Comparison of ENCODE assay signal across 28 mouse cellular contexts in genomic region chr11:114563172-114563571, GRCm38 (mm10).
DNase-seq lines count a peak whose midpoint lies in the region; ATAC-seq and TF ChIP-seq lines count a peak whose summit lies in the region.
"Had no signal": no experiment of that assay in that cellular context is flagged by ENCODE, and none has a peak within 500 bp of the region (broad histone marks: within the 10 kb centered on the region; RNA-seq: fewer than 3 reads in every experiment).

No protein-coding gene starts in this region.

- H3K4me2 ChIP-seq in forebrain, postnatal 0 days (ENCODE audit: low read depth) = no peak overlapping the region
- H3K4me2 ChIP-seq in forebrain, embryonic 12.5 days = no peak overlapping the region
- H3K4me2 ChIP-seq: heart, embryonic 11.5 days; hindbrain, embryonic 15.5 days; intestine, embryonic 15.5 days; limb, embryonic 15.5 days; liver, embryonic 13.5 days; midbrain, embryonic 12.5 days; neural tube, embryonic 13.5 days had no signal

- no peak overlapping the region for H3K9ac ChIP-seq in forebrain, postnatal 0 days
- no peak overlapping the region for H3K9ac ChIP-seq in forebrain, embryonic 12.5 days
- H3K9ac ChIP-seq: hindbrain, embryonic 15.5 days; intestine, embryonic 15.5 days; limb, embryonic 15.5 days; liver, embryonic 13.5 days; midbrain, embryonic 12.5 days; neural tube, embryonic 13.5 days had no signal

- peak overlapping the region; percentile 21; the same call in 1 of the 2 replicates for H3K27ac ChIP-seq in forebrain, postnatal 0 days (ENCODE audit: low read depth, low read length)
- H3K27ac ChIP-seq in forebrain, embryonic 12.5 days = no peak overlapping the region
- H3K27ac ChIP-seq in olfactory bulb, adult 2 months (ENCODE audit: insufficient read depth, low read depth, low read length) = peak overlapping the region; percentile 85
- H3K27ac ChIP-seq: hindbrain, embryonic 15.5 days; intestine, embryonic 15.5 days; kidney, postnatal 0 days; limb, embryonic 15.5 days; liver, embryonic 13.5 days; midbrain, embryonic 12.5 days; neural tube, embryonic 13.5 days had no signal

- H3K4me1 ChIP-seq in forebrain, postnatal 0 days (ENCODE audit: insufficient read depth) = 0 out of 2 replicates have a peak, but pooled peaks cover 5% of the 10 kb centered on the region
- peaks cover 32% of the 10 kb centered on the region for H3K4me1 ChIP-seq in forebrain, embryonic 12.5 days
- peaks cover 44% of the 10 kb centered on the region for H3K4me1 ChIP-seq in olfactory bulb, adult 2 months (ENCODE audit: control insufficient read depth, insufficient read depth, low read length)

- WGBS in forebrain, postnatal 0 days = 51% methylated on average over 9 of the region's 9 CpGs
- 85% methylated on average over 9 of the region's 9 CpGs for WGBS in forebrain, embryonic 12.5 days
- 45% methylated on average over 9 of the region's 9 CpGs for WGBS in olfactory bulb, adult 2 months

- peaks cover 3% of the 10 kb centered on the region; the same call in 1 of the 2 replicates for H3K9me3 ChIP-seq in forebrain, postnatal 0 days (ENCODE audit: low read length)
- peaks cover 6% of the 10 kb centered on the region; the same call in 1 of the 2 replicates for H3K9me3 ChIP-seq in forebrain, embryonic 12.5 days
- H3K9me3 ChIP-seq: hindbrain, embryonic 15.5 days; intestine, embryonic 15.5 days; limb, embryonic 15.5 days had no signal

- peak; percentile 48 for DNase-seq in forebrain, postnatal 0 days
- peak; percentile 15 for DNase-seq in layer of hippocampus, adult 11-12 months (ENCODE audit: low spot score)
- DNase-seq in layer of hippocampus, adult 9-10 months (ENCODE audit: low spot score) = no peak
- peak; percentile 39 for DNase-seq in brain, embryonic 14.5 days (ENCODE audit: low read depth)
- DNase-seq: adrenal gland, postnatal 25 days; B cell, adult 2 months; cerebellum, adult 2 months; cerebellum, postnatal 25 days; gastrocnemius, postnatal 25 days; heart, adult 11 months; heart, postnatal 36 days; kidney, adult 8-10 months; kidney, postnatal 4 days; left cerebral cortex, postnatal 4 days; liver, embryonic 13.5 days; lung, adult 18-20 months; lung, postnatal 4 days had no signal

- H3K27me3 ChIP-seq in forebrain, postnatal 0 days (ENCODE audit: insufficient read depth, low read length) = peaks cover under 1% of the 10 kb centered on the region; the same call in 1 of the 2 replicates
- peaks cover 18% of the 10 kb centered on the region for H3K27me3 ChIP-seq in forebrain, embryonic 12.5 days
- H3K27me3 ChIP-seq: hindbrain, embryonic 15.5 days had no signal

- H3K36me3 ChIP-seq in forebrain, postnatal 0 days (ENCODE audit: insufficient read depth) = no peaks in the 10 kb centered on the region
- H3K36me3 ChIP-seq in forebrain, embryonic 12.5 days (replicated peaks) = no peaks in the 10 kb centered on the region
- H3K36me3 ChIP-seq: hindbrain, embryonic 15.5 days; intestine, embryonic 15.5 days; limb, embryonic 15.5 days; liver, embryonic 13.5 days; midbrain, embryonic 12.5 days; neural tube, embryonic 13.5 days had no signal

- ATAC-seq in forebrain, postnatal 0 days = peak; percentile 78
- ATAC-seq in forebrain, embryonic 12.5 days (ENCODE audit: low FRiP score) = no peak
- ATAC-seq: intestine, embryonic 15.5 days; lung, postnatal 0 days had no signal

- H3K4me3 ChIP-seq in forebrain, postnatal 0 days (ENCODE audit: low read depth, low read length) = no peak overlapping the region
- no peak overlapping the region for H3K4me3 ChIP-seq in forebrain, embryonic 12.5 days (replicated peaks)
- H3K4me3 ChIP-seq in olfactory bulb, adult 2 months (ENCODE audit: insufficient read depth, low read depth, low read length) = no peak overlapping the region
- H3K4me3 ChIP-seq: hindbrain, embryonic 15.5 days; intestine, embryonic 15.5 days; limb, embryonic 15.5 days; liver, embryonic 13.5 days; megakaryocyte, embryonic 14.5 days; midbrain, embryonic 12.5 days; neural tube, embryonic 13.5 days had no signal

- no peak for TF ChIP-seq CTCF in forebrain, postnatal 0 days (IDR thresholded peaks at IDR 0.05; ENCODE audit: low read depth)
- no peak for TF ChIP-seq CTCF in brain, embryonic 14.5 days (IDR thresholded peaks at IDR 0.05; ENCODE audit: borderline replicate concordance, extremely low read depth, insufficient read depth, insufficient read length)
- no peak for TF ChIP-seq CTCF in olfactory bulb, adult 2 months (IDR thresholded peaks at IDR 0.05; ENCODE audit: insufficient read depth, low read depth, low read length)

- TF ChIP-seq POLR2A in brain, embryonic 14.5 days (IDR thresholded peaks at IDR 0.05; ENCODE audit: borderline replicate concordance, extremely low read depth, insufficient read depth, insufficient read length, poor library complexity, severe bottlenecking) = no peak
- no peak for TF ChIP-seq POLR2A in olfactory bulb, adult 2 months (IDR thresholded peaks at IDR 0.05; ENCODE audit: insufficient read depth, low read depth, low read length)
